Mouse (Mus musculus) urinary bladder, adult 2 months (tissue): ENCODE data around the gene Ppp1r12a. TPM values are rescaled to one million over a fixed set of nuclear protein-coding genes. Genes with fewer than 3 reads are reported as not detected.

ENCODE experiments used
- DNase-seq: peaks from one replicate; pipeline ENCODE4 v3.0.0; 2022; ENCODE audit warnings: low spot score
- polyA plus RNA-seq: library from polyadenylated mRNA; depleted of rRNA; stranded (reverse); fragments of >200 nt; gene quantifications from 2 replicates; pipeline ENCODE4 v1.2.3, GENCODE M21; 2012

Ppp1r12a gene
- polyA plus RNA-seq, 1 experiment: 559 TPM

- peak; percentile 62 for DNase-seq
Observed at GRCm38 (mm10) chr10:108162297-108163020, 466 bp downstream of the Ppp1r12a start.

GRCm38 (mm10) chr10:108163021-108163410 lies 1.0 kb downstream of the Ppp1r12a start:
- no peak for DNase-seq

- no peak for DNase-seq
Observed at GRCm38 (mm10) chr10:108163451-108163850, 1.5 kb downstream of the Ppp1r12a start.

- no peak for DNase-seq
Observed at GRCm38 (mm10) chr10:108167823-108168222, 5.8 kb downstream of the Ppp1r12a start.

- DNase-seq: no peak
Observed at GRCm38 (mm10) chr10:108170818-108171217, 8.8 kb downstream of the Ppp1r12a start.

GRCm38 (mm10) chr10:108171637-108172036 lies 9.6 kb downstream of the Ppp1r12a start:
- DNase-seq: no peak

GRCm38 (mm10) chr10:108172817-108173563 lies 11.0 kb downstream of the Ppp1r12a start:
- no peak for DNase-seq

- DNase-seq: no peak
Observed at GRCm38 (mm10) chr10:108174107-108174506, 12.1 kb downstream of the Ppp1r12a start.

GRCm38 (mm10) chr10:108175885-108176284 lies 13.9 kb downstream of the Ppp1r12a start:
- DNase-seq: no peak

GRCm38 (mm10) chr10:108178285-108178848 lies 16.4 kb downstream of the Ppp1r12a start:
- no peak for DNase-seq

- no peak for DNase-seq
Observed at GRCm38 (mm10) chr10:108179404-108179803, 17.4 kb downstream of the Ppp1r12a start.

- no peak for DNase-seq
Observed at GRCm38 (mm10) chr10:108180313-108180712, 18.3 kb downstream of the Ppp1r12a start.

- no peak for DNase-seq
Observed at GRCm38 (mm10) chr10:108181893-108182292, 19.9 kb downstream of the Ppp1r12a start.

- no peak for DNase-seq
Observed at GRCm38 (mm10) chr10:108182386-108182785, 20.4 kb downstream of the Ppp1r12a start.

GRCm38 (mm10) chr10:108184763-108185162 lies 22.8 kb downstream of the Ppp1r12a start:
- DNase-seq: no peak

GRCm38 (mm10) chr10:108185265-108185664 lies 23.3 kb downstream of the Ppp1r12a start:
- no peak for DNase-seq

GRCm38 (mm10) chr10:108189303-108189702 lies 27.3 kb downstream of the Ppp1r12a start:
- no peak for DNase-seq

- no peak for DNase-seq
Observed at GRCm38 (mm10) chr10:108189986-108190385, 28.0 kb downstream of the Ppp1r12a start.

GRCm38 (mm10) chr10:108190626-108191025 lies 28.6 kb downstream of the Ppp1r12a start:
- DNase-seq: no peak

- DNase-seq: no peak
Observed at GRCm38 (mm10) chr10:108191381-108191787, 29.4 kb downstream of the Ppp1r12a start.

- no peak for DNase-seq
Observed at GRCm38 (mm10) chr10:108192306-108192705, 30.3 kb downstream of the Ppp1r12a start.

- DNase-seq: no peak
Observed at GRCm38 (mm10) chr10:108196124-108196523, 34.1 kb downstream of the Ppp1r12a start.

GRCm38 (mm10) chr10:108197498-108197897 lies 35.5 kb downstream of the Ppp1r12a start:
- DNase-seq: no peak
